Mouse (Mus musculus) CH12.LX (cell line): Measurements from ENCODE around the gene Ap2a2.

ENCODE experiments used
- CTCF ChIP-seq, 2 experiments: IDR thresholded peaks in 1 of 2; conservative IDR thresholded peaks in 1 of 2; 2 replicates each; pipeline ENCODE4 v1.5.1; 2011 to 2012; ENCODE audit warnings: low read depth in 2 of 2, low read length in 2 of 2, improper control_type of control experiment in 1 of 2, inconsistent platforms in 1 of 2, mild to moderate bottlenecking in 1 of 2, moderate library complexity in 1 of 2
- EP300 ChIP-seq: IDR thresholded peaks from 2 replicates; pipeline ENCODE4 v1.6.1; 2011; ENCODE audit warnings: low read length, improper control_type of control experiment
- KAT2A ChIP-seq: IDR thresholded peaks from 2 replicates; pipeline ENCODE4 v1.6.1; 2012; ENCODE audit warnings: low read length, improper control_type of control experiment, inconsistent platforms; ENCODE audit not compliant: insufficient replicate concordance
- NELFE ChIP-seq: IDR thresholded peaks from 2 replicates; pipeline ENCODE4 v1.6.1; 2011; ENCODE audit warnings: low read depth, low read length, improper control_type of control experiment

- TF ChIP-seq CTCF (conservative IDR thresholded peaks at IDR 0.05 in 1 of 2, IDR thresholded peaks at IDR 0.05 in 1 of 2; ENCODE audit: low read depth in 2 of 2, low read length in 2 of 2) (no peak), EP300 (no peak), NELFE (no peak), KAT2A (no peak)
Measured at GRCm38 (mm10) chr7:141611711-141612370, 49.9 kb downstream of the Ap2a2 start.
